Mouse (Mus musculus): ENCODE measurements at regions not wholly inside any gene's neighbourhood (a gene's known extent, or its start where the extent isn't known, plus 50 kb on each side); places are given as distances from the start of the nearest gene placed in this dataset.

DNA sequence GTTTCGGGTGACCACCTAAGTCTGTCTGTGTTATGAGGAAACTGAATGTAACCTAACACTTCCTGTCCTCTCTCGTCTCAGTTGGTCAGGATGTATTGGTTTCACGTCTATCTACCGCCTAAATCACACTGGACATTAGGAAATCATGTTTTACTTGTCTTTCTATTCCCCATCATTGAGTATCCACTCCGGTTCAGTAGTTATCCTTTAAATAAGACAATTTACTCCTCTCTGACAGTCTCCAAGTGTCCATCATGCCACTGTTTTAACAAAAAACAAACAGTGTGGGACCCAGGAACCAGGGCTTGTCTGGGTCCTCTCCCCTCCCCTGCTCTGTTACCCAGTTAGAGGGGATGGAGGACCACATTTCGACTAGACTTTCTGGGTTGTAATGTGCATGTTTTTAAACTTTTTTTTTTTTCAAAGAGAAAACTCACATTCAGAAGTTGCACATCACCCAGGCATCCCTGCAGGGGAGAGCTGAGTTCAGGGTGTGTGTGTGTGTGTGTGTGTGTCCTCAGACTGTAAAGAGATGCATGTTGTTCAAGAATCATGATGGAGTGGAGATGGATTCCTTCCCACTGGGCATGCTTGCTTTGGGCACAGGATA lies 65.5 kb upstream of the Cpsf6 start:
- ATAC-seq: no peak

DNA sequence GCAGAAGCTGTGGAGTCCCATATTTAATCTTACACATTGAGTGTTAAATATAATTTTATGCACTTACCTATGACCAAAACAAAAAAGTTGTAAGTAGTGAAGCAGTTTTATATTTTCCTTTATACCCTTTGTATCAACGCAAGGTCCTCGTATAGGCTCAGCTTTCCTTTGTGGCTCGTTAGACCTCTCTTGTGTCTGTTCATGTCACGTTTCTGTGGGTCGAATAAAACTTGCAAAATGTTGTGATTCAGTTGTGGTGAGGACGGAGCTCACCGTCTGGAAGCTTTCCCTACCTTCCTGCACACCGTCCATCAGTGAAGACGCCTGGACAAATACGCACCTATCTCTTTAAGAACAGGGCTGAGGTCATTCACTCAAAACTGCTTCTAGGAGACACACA lies 64.9 kb upstream of the Cpsf6 start:
- ATAC-seq: no peak

DNA sequence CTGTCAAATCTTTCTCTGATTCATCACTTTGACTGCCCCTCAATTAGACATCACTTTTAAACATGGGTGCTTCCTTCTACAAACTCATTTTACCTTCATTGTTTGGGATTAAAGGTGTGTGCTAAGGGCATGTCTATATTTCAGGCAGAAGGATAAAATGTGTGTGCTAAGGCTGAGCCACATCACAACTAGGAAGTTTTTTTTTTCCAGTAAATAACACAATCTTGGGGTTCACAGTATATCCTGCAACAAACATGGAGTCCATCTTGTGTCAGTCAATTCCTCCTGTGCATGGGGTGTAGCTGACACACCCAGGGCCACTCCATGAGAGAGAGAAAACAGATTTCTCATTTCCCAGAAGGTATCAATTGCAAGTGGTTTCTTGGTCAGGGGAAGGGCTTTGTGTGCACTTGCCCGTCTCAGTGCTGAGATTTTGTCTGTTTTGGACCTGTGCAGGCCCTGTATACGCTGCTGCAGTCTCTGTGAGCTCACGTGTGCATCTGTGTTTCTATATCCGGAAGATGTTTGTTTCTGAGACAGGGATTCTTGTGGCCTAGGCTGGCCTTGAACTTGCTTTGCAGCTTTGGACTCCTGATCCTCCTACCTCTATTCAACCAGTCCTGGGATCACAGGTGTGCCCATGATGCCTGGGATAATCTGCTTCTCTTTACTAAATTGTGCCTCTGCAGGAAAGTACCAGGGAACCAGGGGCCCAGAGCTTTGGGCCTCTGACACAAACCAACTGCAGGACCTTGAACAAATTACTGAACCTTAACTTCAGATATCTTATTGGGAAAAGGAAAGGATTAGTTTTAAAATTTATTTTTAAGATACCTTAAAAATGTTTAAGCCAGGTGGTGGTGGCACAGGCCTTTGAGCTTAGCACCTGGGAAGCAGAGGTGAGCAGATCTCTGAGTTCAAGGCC lies 63.9 kb upstream of the Cpsf6 start:
- ATAC-seq: no peak

DNA sequence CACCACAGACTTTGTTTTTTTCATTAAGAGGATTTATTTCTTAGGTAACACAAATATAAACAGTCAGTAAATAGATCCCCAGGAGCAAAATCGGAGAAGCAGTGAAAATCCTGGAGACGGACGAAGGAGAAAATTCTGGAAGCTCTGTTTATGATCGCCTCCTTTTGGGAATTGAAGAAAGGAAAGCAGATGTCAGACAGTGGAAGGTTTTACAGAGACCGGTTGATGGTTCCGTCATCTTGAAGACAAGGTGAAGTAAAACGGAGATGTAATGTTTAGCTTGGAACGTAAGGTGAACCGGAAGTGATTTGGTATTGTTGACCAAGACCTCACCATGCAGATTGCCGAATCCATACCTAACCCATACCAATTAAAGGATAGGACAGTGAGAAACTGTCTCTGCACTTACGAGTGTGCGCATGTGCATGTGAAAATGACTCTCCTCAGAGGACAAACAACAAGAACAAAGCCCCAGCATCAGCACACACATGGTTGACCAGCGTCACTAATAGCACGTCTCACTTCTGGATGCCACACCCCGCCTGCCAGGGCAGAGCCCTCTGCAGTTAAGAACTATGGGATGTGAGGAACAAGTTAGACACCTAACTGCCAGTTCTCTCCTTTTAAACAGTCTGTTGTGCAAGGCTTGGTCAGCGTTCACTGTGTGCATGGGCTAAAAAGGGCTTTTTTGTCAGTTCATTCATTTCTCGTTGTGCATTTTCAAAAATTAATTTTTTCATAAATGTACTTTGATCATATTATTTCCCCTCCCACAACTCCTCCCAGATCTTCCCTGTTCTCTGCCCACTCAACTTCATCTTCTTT lies 62.4 kb upstream of the Cpsf6 start:
- no peak for ATAC-seq

DNA sequence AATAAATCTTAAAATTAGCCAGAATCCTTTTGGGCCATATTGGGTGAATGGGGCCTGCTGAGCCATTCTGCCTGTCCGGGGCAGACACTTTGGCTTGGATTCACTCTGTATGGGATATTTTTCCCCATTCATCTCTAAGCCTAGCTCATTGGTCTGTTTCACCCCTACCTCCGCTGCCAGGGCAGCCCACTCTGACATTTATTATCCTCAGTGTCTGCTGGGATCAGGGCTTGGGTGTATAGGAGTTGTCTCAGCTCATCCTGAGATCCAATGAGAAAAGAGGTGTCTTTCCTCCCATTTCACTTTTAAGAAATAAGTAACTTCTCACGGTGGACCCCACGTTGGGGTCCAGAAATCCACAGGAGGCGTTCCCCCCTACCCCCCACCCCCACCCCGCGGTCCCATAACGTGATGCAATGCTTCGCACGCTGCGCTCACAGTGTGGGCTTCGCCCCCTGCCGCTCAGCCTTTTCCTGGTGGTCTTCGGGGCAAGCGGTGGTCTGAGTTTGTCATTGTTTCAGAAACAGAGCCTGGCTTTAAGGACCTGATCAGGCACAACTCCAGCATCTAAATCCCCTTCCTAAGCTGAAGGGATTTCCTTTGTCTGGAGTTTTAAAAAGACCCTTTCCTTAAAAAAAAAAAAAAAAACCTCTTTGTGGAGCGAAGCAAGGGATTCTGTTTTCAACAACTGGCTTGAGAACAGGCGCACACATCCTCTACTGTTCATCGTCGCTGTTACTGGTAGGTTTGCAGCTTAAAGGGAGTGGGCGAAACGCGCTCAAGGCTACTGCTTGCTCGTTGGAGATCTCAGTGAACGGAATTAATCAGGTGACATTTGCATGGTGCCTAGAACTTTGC lies 61.5 kb upstream of the Cpsf6 start:
- ATAC-seq: no peak

DNA sequence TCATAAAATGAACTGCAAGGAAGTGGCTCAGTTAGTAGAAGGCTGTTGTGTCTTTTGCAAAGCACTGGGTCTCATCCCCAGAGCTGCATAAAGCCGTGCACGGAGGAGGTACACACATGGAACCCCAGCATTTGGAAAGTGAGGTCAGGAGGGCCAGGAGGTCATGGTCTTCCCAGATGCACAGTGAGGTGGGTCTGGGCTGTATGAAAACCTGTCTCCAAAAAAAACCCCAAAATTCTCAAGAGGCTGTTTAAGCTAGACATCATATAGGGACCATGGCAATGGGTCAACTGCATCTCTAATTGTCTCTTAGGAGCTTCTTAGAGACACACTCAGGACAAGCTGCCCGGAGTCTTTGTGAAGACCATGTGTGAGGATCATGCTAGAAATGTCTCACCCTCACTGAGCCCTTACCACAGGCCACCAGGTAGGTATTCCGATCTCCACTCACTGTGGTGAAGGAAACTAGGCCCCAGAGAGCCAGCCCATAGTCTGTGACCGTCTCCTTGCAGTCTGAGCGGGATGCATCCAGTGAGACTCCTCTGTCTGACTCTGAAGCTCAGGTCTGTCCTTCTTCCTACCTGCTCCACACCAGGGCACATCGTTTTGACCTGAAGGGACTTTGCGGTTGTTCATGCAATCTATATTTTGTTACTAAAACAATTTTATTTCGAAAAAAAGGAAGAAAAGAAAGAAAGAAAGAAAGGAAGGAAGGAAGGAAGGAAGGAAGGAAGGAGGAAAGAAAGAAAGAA lies 60.6 kb upstream of the Cpsf6 start:
- no peak for ATAC-seq

DNA sequence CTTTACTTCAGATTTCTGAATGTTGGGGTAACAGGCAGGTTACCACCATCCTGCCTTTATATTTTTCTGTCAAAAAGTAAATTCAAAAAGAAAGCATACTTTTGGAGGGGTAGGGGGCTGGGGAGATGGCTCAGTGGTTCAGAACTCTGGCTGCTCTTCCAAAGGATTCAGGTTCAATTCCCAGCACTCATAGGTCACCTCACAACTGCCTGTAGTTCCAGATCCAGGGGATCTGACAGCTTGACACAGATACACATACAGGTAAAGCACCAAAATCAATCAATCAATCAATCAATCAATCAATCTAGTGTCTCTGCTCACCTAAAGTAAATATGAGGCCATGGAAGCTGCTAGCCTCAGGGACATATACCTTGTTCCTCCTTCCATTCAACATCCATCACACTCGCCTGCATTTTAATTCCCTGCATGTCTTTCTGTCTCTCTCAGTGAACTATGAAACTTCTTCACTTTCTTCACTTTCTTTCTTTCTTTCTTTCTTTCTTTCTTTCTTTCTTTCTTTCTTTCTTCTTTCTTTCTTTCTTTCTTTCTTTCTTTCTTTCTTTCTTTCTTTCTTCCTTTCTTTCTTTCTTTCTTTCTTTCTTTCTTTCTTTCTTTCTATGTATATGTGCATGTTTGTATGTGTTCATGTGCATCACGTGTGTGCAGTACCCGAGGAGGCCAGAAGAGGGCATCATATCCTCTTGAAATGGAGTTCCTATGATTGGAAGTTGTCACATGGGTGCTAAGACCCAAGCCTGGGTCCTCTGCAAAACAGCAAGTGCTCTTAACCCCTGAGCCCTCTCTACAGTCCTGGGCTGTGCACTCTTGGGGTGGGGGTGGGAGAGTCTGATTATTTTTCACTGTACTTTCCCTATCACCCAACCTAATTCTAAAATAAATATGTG lies 59.6 kb upstream of the Cpsf6 start:
- no peak for ATAC-seq

DNA sequence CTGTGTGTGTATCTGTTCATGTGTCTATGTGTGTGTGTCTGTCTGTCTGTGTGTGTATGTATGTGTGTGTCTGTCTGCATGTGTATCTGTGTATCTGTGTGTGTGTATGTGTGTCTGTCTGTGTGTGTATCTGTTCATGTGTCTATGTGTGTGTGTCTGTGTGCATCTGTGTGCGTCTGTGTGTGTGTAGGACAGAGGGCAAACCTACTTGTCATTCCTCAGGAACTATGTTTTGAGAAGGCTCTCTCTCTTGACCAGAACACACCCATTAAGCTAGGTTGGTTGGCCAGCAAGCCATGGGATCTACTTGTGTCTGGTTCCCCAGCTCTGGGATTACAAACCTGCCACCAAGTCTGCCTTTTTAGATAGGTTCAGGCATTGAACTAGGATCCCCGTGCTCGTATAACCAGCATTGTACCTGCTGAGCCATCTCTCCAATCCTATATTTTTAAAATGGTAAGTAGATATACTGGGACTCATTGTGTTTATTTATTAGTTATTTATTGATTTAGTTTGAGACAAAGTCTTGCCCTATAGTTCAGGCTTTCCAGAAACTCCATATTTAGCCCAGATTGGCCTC lies 58.9 kb upstream of the Cpsf6 start:
- no peak for ATAC-seq

DNA sequence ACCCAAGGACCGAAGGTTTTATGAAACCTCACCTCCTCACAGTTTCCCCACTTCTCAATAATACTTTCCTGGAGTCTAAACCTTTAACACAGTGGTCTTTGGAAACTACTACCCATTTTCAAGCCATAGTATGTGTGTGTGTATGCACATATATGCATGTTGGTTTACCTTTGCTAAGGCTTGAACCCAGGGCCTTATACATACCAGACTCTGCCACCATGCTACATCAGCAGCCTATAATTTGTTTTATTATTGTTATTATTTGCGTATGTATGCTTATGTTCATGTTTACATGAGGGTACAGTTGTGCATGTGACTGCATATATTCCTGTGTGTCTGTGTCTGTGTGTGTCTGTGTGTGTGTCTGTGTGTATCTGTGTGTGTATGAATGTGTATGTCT lies 58.2 kb upstream of the Cpsf6 start:
- ATAC-seq: no peak

DNA sequence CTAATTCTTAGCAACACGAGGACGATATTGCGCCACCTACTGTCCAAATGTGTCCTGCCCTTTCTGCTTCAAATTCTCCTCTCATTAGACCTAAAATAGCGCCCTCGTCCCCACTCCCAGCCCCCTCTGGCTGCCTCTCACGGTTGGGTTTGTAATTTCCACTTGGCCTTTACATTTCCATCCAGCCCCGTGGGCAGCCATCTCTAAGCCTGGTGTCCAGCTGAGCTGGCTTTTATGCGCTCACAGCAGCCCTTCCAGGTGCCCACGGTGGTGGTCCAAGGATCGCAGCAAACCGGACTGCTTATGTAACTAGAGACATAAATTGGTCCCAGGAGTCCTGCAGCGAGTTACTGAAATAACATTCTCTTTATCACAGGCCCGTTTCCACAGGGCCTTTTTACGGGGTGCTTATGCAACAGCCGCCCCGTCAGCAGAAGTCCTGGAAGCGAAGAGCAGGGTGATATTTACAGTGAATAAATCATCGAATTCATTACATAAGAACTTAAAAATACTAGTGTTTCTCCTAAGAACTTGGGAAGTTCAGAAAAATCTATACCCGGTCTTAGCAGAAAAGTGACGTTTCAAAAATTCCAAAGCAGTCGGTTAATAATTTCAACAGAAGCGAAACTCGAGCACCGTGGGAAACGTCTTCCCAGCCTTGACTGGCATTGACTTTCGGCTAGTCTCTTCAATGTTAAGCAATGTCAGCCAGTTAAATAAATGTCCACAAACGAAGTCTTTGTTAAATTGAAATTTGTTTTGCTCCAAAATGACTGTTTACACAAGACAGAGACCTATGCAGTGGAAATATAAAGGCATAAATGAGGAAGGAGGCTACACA lies 57.3 kb upstream of the Cpsf6 start:
- ATAC-seq: peak; percentile 18

DNA sequence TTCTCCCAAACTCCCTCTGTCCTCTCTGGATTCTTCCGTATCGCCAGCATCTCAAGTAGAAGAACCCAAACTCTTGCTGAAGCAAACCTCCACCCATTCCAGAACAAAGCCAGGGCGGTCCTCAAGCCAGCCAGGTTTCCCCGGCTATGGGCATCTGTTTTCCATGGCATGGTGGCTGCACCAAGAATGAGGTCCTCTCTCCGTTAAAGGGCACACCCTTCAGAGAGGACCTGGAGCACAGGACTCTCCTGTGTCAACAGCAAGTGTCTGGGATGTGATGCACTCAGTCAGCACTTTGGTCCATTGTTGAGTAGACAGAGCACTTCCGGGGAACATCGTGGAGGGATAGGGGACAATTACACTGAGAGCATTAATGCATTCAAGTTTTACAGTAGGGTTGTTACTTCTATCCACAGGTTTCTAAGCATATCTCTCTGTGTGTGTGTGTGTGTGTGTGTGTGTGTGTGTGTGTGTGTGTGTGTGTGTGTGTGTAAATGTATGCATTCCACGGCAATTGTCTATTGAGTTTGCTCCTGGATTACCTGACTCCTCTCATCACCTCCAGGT lies 56.6 kb upstream of the Cpsf6 start:
- no peak for ATAC-seq

DNA sequence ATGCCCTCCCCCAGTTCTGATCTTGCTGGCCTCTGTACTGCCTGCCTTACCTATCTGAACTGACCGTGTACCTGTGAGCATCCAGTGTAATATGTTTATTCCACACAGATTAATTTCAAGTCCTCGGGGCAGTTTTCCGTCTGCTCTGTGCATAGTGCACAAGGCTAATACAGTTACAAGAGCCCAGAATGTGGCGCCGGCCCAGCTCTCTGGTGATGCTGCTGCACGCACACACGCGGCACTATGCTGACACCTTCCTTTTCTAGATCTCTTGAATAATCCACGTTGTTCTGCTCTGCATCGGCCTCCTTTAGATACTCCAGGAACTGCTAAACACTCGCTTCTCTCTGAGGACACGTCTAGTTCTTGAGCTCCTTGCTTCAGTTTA lies 55.9 kb upstream of the Cpsf6 start:
- no peak for ATAC-seq

DNA sequence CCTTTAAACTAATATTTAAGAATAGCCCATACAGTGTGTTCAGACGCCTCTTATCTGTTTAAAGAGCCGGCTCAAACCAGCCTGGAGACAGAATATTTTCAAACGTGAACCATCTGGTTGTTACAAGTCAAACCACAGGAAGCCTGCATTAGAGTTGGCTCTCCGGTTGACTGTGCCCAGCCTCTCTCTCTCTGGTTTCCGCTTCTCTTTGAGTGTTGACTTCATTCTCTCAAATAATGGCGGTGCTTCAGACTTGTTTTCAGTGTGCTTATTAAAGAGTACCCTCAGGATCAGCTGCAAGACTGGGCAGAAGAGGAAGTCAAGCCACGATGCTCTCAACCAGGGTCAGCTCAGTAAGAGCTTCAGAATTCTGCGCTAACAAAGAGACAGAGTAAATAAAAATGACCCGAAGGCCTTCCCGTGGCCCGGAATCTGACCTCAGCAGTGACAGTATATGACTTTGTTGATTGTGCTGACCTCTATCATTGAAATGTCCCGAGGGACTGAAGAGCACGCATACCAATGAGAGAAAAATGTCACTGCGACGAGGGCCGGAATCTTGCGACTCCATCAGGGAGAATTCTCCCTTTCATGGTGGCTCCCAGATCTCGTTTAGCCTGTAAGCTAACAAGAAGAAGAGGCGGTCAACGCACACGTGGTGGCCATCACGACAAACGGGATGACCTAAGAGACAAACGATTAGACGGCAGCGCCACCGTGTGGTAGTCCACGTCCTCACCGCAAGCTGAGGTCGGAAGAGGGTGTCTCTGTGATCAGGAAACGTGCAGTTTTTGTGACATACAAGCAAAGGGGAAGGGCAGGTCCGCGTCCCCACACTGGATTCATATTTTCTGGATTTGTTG lies 55.3 kb upstream of the Cpsf6 start:
- peak; percentile 83 for ATAC-seq

DNA sequence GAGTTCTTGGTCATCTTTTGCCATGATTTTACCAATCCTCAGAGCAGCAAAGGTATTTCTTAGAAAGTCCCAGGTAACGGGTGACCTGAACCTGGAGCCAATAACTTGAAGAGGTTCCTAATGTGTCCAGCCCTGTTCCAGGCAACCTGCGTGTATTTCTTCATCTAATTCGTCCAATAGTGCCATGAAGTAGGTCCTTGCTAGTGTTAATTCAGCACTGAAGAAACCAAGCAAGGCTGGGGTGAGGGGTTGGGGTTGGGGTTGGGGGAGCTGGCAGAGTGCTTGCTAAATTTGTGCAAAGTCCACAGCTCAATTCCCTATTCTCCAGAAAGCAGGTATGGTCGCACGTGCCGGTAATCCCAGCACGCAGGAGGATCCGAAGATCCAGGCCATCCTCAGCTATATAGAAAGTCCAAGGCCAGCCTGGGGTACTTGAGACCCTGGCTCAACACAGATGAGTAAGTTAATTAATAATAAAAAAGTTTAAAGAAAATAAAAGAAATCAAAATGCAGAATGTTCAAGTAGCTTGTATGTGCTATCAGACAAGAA lies 54.6 kb upstream of the Cpsf6 start:
- no peak for ATAC-seq

DNA sequence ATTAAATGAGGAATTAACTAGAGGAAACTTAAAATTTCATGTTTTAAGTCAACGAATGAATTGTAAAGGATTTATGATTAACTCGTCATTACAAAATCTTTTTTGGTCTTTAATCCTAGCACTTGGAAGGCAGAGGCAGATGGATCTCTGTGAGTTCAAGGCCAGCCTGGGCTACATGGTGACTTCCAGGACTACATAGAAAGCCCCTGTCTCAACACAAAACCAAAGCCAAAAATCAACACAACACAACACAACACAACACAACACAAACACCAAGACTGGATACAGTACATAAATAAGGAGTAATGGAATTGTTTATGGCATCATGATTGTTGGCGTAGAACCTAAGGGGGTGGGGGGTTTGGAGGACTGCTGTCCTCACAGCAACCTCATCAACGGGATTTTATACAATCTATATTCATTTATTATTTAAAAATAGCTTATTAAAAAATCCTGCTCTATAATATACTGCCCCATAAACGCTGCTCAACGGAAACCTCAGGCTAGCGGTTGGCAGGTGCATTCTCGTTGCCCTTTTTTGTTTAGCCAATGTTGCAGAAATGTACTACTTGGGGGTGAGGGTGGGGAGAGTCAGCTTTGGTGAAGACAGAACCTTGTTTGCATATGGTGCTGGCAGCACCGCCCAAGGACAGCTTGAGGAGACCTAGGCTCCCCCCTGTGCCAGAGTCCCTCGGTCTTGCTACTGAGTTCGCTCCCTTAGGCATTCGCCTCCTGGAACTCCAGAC lies 53.9 kb upstream of the Cpsf6 start:
- no peak for ATAC-seq

DNA sequence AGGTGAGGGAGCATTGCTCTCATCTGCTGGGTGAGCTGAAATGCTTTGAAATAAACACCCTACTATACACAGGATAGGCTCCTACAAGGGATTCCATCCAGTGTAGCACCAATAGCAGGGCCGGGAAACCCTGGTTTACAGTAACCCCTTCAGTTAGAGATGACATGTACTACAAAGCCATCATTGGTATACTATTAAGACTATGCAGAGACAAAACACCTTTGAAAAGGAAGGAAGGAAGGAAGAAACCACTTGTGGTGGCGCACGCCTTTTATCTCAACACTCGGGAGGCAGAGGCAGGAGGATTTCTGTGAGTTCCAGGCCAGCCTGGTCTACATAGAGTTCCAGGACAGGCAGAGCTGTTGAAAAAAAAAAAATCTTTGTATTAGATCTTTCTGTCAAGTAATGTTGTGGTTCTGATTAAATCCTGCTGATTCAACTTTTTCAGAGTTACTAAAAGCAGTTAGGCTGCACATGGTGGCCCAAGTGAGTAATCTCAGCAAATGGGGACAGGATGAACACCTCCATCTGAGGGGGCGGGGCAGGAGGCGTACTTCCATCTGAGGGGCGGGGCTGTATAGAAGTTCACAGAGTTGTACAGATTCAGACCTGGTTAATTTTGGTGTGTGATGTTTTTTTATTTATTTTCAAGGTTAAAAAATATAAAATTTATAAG lies 53.2 kb upstream of the Cpsf6 start:
- ATAC-seq: no peak

Data from activated CD4-positive, CD25-positive, alpha-beta regulatory T cell, adult 4 months (primary cell).